Mouse (Mus musculus): Measurements from ENCODE around the gene Snx15. TPM values are rescaled to one million over a fixed set of nuclear protein-coding genes. Genes with fewer than 3 reads are reported as not detected.

The Snx15 gene
- 61.7 and 65.4 TPM in 2 replicates for polyA plus RNA-seq (2015; fragmentation: Nextera tagmentation; extraction: Ambion mirVana)

GRCm38 (mm10) chr19:6127760-6128341, at the start of gene Snx15:
Snx15 (minus strand) TSS chr19:6128304.
- WGBS: under 1% methylated on average over 32 of the region's 32 CpGs

GRCm38 (mm10) chr19:6174771-6175170, 46.7 kb upstream of the Snx15 start:
- no peaks in the 10 kb centered on the region for H3K36me3 ChIP-seq
- no peaks in the 10 kb centered on the region for H3K9me3 ChIP-seq
- WGBS: 55% methylated on average over 5 of the region's 5 CpGs
- ATAC-seq (ENCODE audit: low FRiP score, low read depth): no peak
- no peak overlapping the region for H3K4me2 ChIP-seq
- no peak overlapping the region for H3K4me3 ChIP-seq
- H3K9ac ChIP-seq: no peak overlapping the region
- H3K27ac ChIP-seq (replicated peaks): no peak overlapping the region
- H3K4me1 ChIP-seq (replicated peaks): no peaks in the 10 kb centered on the region
- H3K27me3 ChIP-seq: no peaks in the 10 kb centered on the region

More at GRCm38 (mm10) chr19:6127760-6128341, at the start of gene Snx15:
- Histone ChIP-seq H3K9ac (peak within 1 kb of the TSS; percentile 65), H3K36me3 (no peaks in the 10 kb centered on the region), H3K4me2 (peak within 1 kb of the TSS; percentile 55), H3K4me3 (peak within 1 kb of the TSS; percentile 56), H3K4me1 (replicated peaks) (peaks cover 12% of the 10 kb centered on the region), H3K27ac (replicated peaks) (peak within 1 kb of the TSS; percentile 89), H3K9me3 (no peaks in the 10 kb centered on the region), H3K27me3 (no peaks in the 10 kb centered on the region)
- peak; percentile 95 for ATAC-seq (ENCODE audit: low FRiP score, low read depth)

GRCm38 (mm10) chr19:6171215-6171614, 43.1 kb upstream of the Snx15 start:
- no peak overlapping the region for H3K9ac ChIP-seq
- H3K9me3 ChIP-seq: no peaks in the 10 kb centered on the region
- no peaks in the 10 kb centered on the region for H3K27me3 ChIP-seq
- WGBS: 84% methylated on average over 8 of the region's 8 CpGs
- H3K4me2 ChIP-seq: no peak overlapping the region
- no peaks in the 10 kb centered on the region for H3K36me3 ChIP-seq
- H3K4me1 ChIP-seq (replicated peaks): no peaks in the 10 kb centered on the region
- H3K27ac ChIP-seq (replicated peaks): no peak overlapping the region
- no peak for ATAC-seq (ENCODE audit: low FRiP score, low read depth)
- no peak overlapping the region for H3K4me3 ChIP-seq

GRCm38 (mm10) chr19:6166750-6167149, 38.6 kb upstream of the Snx15 start:
- H3K4me3 ChIP-seq: no peak overlapping the region
- no peaks in the 10 kb centered on the region for H3K36me3 ChIP-seq
- no peaks in the 10 kb centered on the region for H3K4me1 ChIP-seq (replicated peaks)
- no peak overlapping the region for H3K27ac ChIP-seq (replicated peaks)
- 74% methylated on average over 4 of the region's 4 CpGs for WGBS
- no peaks in the 10 kb centered on the region for H3K27me3 ChIP-seq
- H3K9ac ChIP-seq: no peak overlapping the region
- ATAC-seq (ENCODE audit: low FRiP score, low read depth): no peak
- no peak overlapping the region for H3K4me2 ChIP-seq
- H3K9me3 ChIP-seq: no peaks in the 10 kb centered on the region

GRCm38 (mm10) chr19:6163872-6164547, 35.9 kb upstream of the Snx15 start:
- no peaks in the 10 kb centered on the region for H3K36me3 ChIP-seq
- 72% methylated on average over 10 of the region's 10 CpGs for WGBS
- ATAC-seq (ENCODE audit: low FRiP score, low read depth): no peak
- no peak overlapping the region for H3K4me2 ChIP-seq
- no peaks in the 10 kb centered on the region for H3K4me1 ChIP-seq (replicated peaks)
- H3K9ac ChIP-seq: no peak overlapping the region
- no peaks in the 10 kb centered on the region for H3K27me3 ChIP-seq
- no peaks in the 10 kb centered on the region for H3K9me3 ChIP-seq
- H3K4me3 ChIP-seq: no peak overlapping the region
- no peak overlapping the region for H3K27ac ChIP-seq (replicated peaks)

GRCm38 (mm10) chr19:6157220-6157619, 29.1 kb upstream of the Snx15 start:
- WGBS: 67% methylated on average over 6 of the region's 6 CpGs
- no peaks in the 10 kb centered on the region for H3K27me3 ChIP-seq

DNA sequence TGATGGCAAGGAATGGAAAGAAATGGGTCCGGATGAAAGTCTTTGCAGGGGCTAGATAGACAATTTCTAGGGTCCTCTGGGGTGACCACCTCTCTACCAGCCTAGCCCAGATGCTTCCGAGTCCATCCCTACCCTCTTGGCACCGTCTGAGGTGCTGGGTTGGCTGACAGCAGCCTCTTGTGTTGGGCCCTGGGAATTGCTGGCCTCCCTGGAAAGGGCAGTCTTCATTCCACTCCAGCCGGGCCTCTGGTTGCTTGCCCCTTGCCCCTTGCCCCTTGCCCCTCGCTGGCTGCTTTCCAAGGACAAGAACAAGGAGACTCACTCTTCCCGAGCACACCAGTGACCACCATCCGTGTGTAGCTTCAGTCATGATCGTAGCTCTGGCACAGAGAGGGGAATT, 28.3 kb upstream of the Snx15 start:
- H3K27ac ChIP-seq (replicated peaks): no peak overlapping the region
- 64% methylated on average over 8 of the region's 8 CpGs for WGBS
- no peaks in the 10 kb centered on the region for H3K36me3 ChIP-seq
- H3K9me3 ChIP-seq: no peaks in the 10 kb centered on the region
- no peak overlapping the region for H3K4me3 ChIP-seq
- ATAC-seq (ENCODE audit: low FRiP score, low read depth): no peak
- no peaks in the 10 kb centered on the region for H3K4me1 ChIP-seq (replicated peaks)
- no peak overlapping the region for H3K9ac ChIP-seq
- no peaks in the 10 kb centered on the region for H3K27me3 ChIP-seq
- H3K4me2 ChIP-seq: no peak overlapping the region

More at GRCm38 (mm10) chr19:6157220-6157619, 29.1 kb upstream of the Snx15 start:
- no peaks in the 10 kb centered on the region for H3K36me3 ChIP-seq
- no peaks in the 10 kb centered on the region for H3K9me3 ChIP-seq
- no peak overlapping the region for H3K27ac ChIP-seq (replicated peaks)
- no peaks in the 10 kb centered on the region for H3K4me1 ChIP-seq (replicated peaks)
- H3K4me2 ChIP-seq: no peak overlapping the region
- no peak for ATAC-seq (ENCODE audit: low FRiP score, low read depth)
- no peak overlapping the region for H3K4me3 ChIP-seq
- no peak overlapping the region for H3K9ac ChIP-seq

- 88% methylated on average over 9 of the region's 9 CpGs for WGBS
- H3K4me2 ChIP-seq: no peak overlapping the region
- H3K27me3 ChIP-seq: no peaks in the 10 kb centered on the region
- H3K4me1 ChIP-seq (replicated peaks): no peaks in the 10 kb centered on the region
- no peak for ATAC-seq (ENCODE audit: low FRiP score, low read depth)
- H3K9ac ChIP-seq: no peak overlapping the region
- no peaks in the 10 kb centered on the region for H3K9me3 ChIP-seq
- H3K36me3 ChIP-seq: no peaks in the 10 kb centered on the region
- no peak overlapping the region for H3K27ac ChIP-seq (replicated peaks)
- H3K4me3 ChIP-seq: no peak overlapping the region
These were observed 27.1 kb upstream of the Snx15 start for GRCm38 (mm10) chr19:6155174-6155573.

DNA sequence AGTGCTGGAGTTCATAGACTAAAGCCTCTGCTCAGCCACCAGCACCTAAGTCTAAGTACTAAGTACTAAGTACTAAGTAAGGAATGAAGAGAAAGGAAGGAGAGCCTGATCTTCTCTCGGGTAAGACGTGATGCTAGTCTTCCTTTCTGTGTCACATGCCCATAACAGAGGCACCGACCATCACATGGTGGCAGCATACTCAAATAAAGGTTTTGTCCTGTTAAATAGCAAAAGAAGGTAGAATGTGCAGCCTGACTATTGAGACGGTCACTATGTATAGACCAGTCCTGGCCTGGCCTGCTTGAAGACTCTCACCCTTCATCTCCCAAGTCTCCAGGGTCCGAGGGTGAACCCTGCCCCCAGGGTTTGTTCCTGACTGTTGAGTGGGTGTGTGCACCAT, 16.7 kb upstream of the Snx15 start:
- Histone ChIP-seq H3K9me3 (no peaks in the 10 kb centered on the region), H3K9ac (no peak overlapping the region), H3K4me3 (no peak overlapping the region), H3K4me2 (no peak overlapping the region), H3K27me3 (no peaks in the 10 kb centered on the region), H3K27ac (replicated peaks) (no peak overlapping the region), H3K4me1 (replicated peaks) (peaks cover 14% of the 10 kb centered on the region), H3K36me3 (no peaks in the 10 kb centered on the region)
- 82% methylated on average over 5 of the region's 5 CpGs for WGBS
- ATAC-seq (ENCODE audit: low FRiP score, low read depth): no peak

DNA sequence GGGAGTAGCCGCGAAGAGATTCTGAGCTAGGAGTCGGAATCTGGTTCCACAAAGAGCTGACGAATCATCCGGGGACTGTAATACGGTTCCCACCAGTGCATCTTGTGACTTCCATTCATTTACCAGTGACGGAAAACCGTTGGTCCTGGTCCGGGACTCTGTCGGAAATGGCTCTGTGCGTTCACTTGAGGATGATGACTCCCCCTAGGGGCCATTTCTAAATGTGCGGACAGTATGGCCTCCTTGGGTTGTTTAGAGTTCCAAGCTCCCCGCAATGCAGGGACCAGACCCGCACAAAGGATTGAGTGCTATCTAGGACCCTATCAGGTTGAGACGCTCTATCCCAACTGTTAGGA, 13.3 kb upstream of the Snx15 start, which contains the start of gene Arl2:
Gene Arl2, minus strand, starts transcription at position 155 of the 356 bp plus-strand sequence.
- peak within 1 kb of the TSS; percentile 99 for H3K27ac ChIP-seq (replicated peaks)
- peaks cover 5% of the 10 kb centered on the region; the same call in 1 of the 2 replicates for H3K36me3 ChIP-seq
- under 1% methylated on average over 15 of the region's 15 CpGs for WGBS

DNA sequence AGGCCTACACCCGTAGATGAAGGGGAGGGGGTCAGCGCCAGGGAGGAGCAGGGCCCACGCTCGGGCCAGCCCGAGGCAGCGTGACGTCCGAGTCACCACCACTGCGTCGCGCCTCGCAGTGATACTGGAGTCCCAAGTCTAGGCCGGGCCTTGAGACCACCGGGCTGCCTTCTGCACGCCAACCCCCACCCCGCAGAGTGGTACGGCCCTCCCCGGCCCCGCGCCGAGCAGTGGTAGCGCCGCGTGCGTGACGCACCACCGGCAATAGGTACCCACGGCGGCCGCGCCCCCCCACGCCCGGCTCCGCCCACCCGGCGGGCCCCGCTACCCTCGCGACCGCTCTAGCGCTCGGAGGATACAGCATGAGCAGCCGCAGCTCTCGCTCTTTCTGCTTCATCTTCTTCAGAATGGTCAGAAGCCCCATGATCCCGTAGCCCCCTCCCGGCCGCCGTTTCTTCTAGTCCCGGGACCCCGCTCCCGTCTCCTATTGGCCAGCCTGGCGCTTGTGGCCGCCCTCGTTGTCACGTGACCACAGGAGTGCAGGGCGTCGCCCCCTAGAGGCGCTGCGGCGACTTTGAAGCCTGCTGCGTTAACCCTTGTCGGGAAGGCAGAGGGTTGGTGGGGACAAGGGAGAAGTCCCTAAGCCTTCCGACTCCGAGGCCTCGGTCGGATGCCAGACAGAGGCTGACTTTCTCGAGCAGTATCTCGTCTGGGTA, 12.7 kb upstream of the Snx15 start, which contains the start of gene Batf2:
Gene Batf2, plus strand, starts transcription at position 306 of the 716 bp plus-strand sequence.
- WGBS: under 1% methylated on average over 63 of the region's 68 CpGs
- Histone ChIP-seq H3K4me3 (peak within 1 kb of the TSS; percentile 74), H3K4me2 (peak within 1 kb of the TSS; percentile 88), H3K4me1 (replicated peaks) (peaks cover 19% of the 10 kb centered on the region), H3K27me3 (no peaks in the 10 kb centered on the region), H3K9me3 (no peaks in the 10 kb centered on the region), H3K36me3 (peaks cover 5% of the 10 kb centered on the region; the same call in 1 of the 2 replicates), H3K9ac (peak within 1 kb of the TSS; percentile 89), H3K27ac (replicated peaks) (peak within 1 kb of the TSS; percentile 99)
- ATAC-seq (ENCODE audit: low FRiP score, low read depth): peak; percentile 93

More for the DNA sequence above, 13.3 kb upstream of the Snx15 start, which contains the start of gene Arl2:
- Histone ChIP-seq H3K4me2 (peak within 1 kb of the TSS; percentile 88), H3K27me3 (no peaks in the 10 kb centered on the region), H3K9ac (peak within 1 kb of the TSS; percentile 89), H3K4me3 (peak within 1 kb of the TSS; percentile 74), H3K4me1 (replicated peaks) (peaks cover 19% of the 10 kb centered on the region), H3K9me3 (no peaks in the 10 kb centered on the region)
- peak; percentile 86 for ATAC-seq (ENCODE audit: low FRiP score, low read depth)

DNA sequence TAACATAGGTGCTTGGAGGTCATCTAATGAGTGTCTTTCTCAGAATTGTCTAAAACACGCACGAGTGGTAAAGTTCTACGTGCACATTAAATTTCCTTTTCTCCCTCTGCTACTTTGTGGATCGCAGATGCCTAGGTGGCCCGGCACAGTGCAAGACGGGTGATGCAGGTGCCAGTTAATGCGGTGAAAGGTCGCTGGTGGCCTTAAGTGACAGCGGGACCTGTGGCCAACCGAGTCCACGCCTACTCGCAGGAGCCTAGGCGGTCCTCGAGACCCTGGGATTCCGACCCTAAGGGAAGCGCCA, 12.2 kb upstream of the Snx15 start:
- peak overlapping the region; percentile 74 for H3K4me3 ChIP-seq
- WGBS: 7% methylated on average over 16 of the region's 16 CpGs
- peaks cover 11% of the 10 kb centered on the region; the same call in 1 of the 2 replicates for H3K36me3 ChIP-seq
- no peaks in the 10 kb centered on the region for H3K27me3 ChIP-seq
- H3K9me3 ChIP-seq: no peaks in the 10 kb centered on the region
- peaks cover 19% of the 10 kb centered on the region for H3K4me1 ChIP-seq (replicated peaks)
- H3K27ac ChIP-seq (replicated peaks): peak overlapping the region; percentile 99
- H3K9ac ChIP-seq: peak overlapping the region; percentile 89
- peak overlapping the region; percentile 88 for H3K4me2 ChIP-seq
- ATAC-seq (ENCODE audit: low FRiP score, low read depth): no peak

All from hindbrain, embryonic 15.5 days (tissue).